Mouse (Mus musculus) CH12.LX (cell line): ENCODE measurements around the gene Fancc.

Experiments used
- CHD2 ChIP-seq: IDR thresholded peaks from 2 replicates; pipeline ENCODE4 v1.6.1; 2011; ENCODE audit warnings: low read length, improper control_type of control experiment
- CTCF ChIP-seq, 2 experiments: IDR thresholded peaks in 1 of 2; conservative IDR thresholded peaks in 1 of 2; 2 replicates each; pipeline ENCODE4 v1.5.1; 2011 to 2012; ENCODE audit warnings: low read depth in 2 of 2, low read length in 2 of 2, improper control_type of control experiment in 1 of 2, inconsistent platforms in 1 of 2, mild to moderate bottlenecking in 1 of 2, moderate library complexity in 1 of 2

DNA sequence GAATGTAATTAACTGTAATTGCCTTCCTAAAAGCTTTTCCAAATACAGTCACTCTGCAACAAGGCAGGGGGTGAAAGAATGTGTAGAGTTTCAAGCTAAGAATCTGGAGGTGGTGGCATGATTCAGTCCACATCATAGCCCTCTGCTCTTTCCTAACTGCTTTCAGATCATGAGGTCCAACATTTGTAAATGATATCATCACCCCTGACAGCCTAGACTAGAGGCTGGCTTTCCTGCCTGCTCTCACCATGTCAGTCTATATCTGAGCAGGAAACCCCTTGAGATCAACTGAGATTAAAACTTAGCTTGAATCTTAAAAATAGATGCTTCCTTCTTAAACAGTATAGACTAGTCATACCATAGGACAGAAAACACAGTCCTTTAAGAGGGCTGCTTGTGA is 75.9 kb downstream of the Fancc start:
- no peak for TF ChIP-seq CTCF (conservative IDR thresholded peaks at IDR 0.05 in 1 of 2, IDR thresholded peaks at IDR 0.05 in 1 of 2; ENCODE audit: low read depth in 2 of 2, low read length in 2 of 2)
- no peak for TF ChIP-seq CHD2
